Mouse (Mus musculus) testis, adult 2 months (tissue): ENCODE data around the gene Nfib. TPM values are rescaled to one million over a fixed set of nuclear protein-coding genes. Genes with fewer than 3 reads are reported as not detected.

Experiments
- H3K27ac ChIP-seq: fragments of 200-500 bp; 2 replicates; pipeline ENCODE4 v1.5.1; 2012; ENCODE audit warnings: low read depth, low read length; ENCODE audit not compliant: control insufficient read depth, insufficient read depth
- H3K27me3 ChIP-seq: fragments of 200-500 bp; 2 replicates; pipeline ENCODE4 v1.6.1; 2012; ENCODE audit warnings: mild to moderate bottlenecking, low read length, moderate library complexity; ENCODE audit not compliant: control insufficient read depth, insufficient read depth
- H3K36me3 ChIP-seq: fragments of 200-500 bp; 2 replicates; pipeline ENCODE4 v1.6.1; 2012; ENCODE audit warnings: mild to moderate bottlenecking, low read length; ENCODE audit not compliant: control insufficient read depth, insufficient read depth
- H3K4me1 ChIP-seq: fragments of 200-500 bp; 2 replicates; pipeline ENCODE4 v1.6.1; 2012; ENCODE audit warnings: low read length; ENCODE audit not compliant: control insufficient read depth, insufficient read depth
- H3K4me3 ChIP-seq: fragments of 200-500 bp; 2 replicates; pipeline ENCODE4 v1.5.1; 2012; ENCODE audit warnings: low read depth, mild to moderate bottlenecking, low read length, moderate library complexity, mixed read lengths; ENCODE audit not compliant: control insufficient read depth
- CTCF ChIP-seq: fragments of 200-500 bp; IDR thresholded peaks from 2 replicates; pipeline ENCODE4 v1.5.1; 2012; ENCODE audit warnings: low read depth, mild to moderate bottlenecking, inconsistent platforms, low read length, moderate library complexity; ENCODE audit not compliant: control insufficient read depth, insufficient read depth, insufficient replicate concordance
- POLR2A ChIP-seq: fragments of 200-500 bp; IDR thresholded peaks from 2 replicates; pipeline ENCODE4 v1.6.1; 2012; ENCODE audit warnings: low read depth, mild to moderate bottlenecking, inconsistent platforms, low read length, moderate library complexity; ENCODE audit not compliant: control insufficient read depth
- polyA plus RNA-seq: library from polyadenylated mRNA; depleted of rRNA; stranded (reverse); fragments of >200 nt; gene quantifications from 2 replicates; pipeline ENCODE4 v1.2.3, GENCODE M21; 2012

Gene Nfib
- polyA plus RNA-seq, 1 experiment = 1.2 TPM

- no peaks in the 10 kb centered on the region for H3K36me3 ChIP-seq
- TF ChIP-seq POLR2A (no peak), CTCF (no peak)
- no peaks in the 10 kb centered on the region for H3K4me1 ChIP-seq
- H3K27ac ChIP-seq = no peak overlapping the region
- no peak overlapping the region for H3K4me3 ChIP-seq
- no peaks in the 10 kb centered on the region for H3K27me3 ChIP-seq
Observed at GRCm38 (mm10) chr4:82443441-82443840, 262.1 kb downstream of the Nfib start.

GRCm38 (mm10) chr4:82443003-82443402 is 262.5 kb downstream of the Nfib start:
- TF ChIP-seq POLR2A = no peak
- no peak for TF ChIP-seq CTCF
- Histone ChIP-seq H3K4me1 (no peaks in the 10 kb centered on the region), H3K27me3 (no peaks in the 10 kb centered on the region), H3K27ac (no peak overlapping the region), H3K36me3 (no peaks in the 10 kb centered on the region), H3K4me3 (no peak overlapping the region)

GRCm38 (mm10) chr4:82440606-82441005 is 264.9 kb downstream of the Nfib start:
- no peaks in the 10 kb centered on the region for H3K27me3 ChIP-seq
- no peaks in the 10 kb centered on the region for H3K4me1 ChIP-seq
- H3K4me3 ChIP-seq = no peak overlapping the region
- H3K36me3 ChIP-seq = no peaks in the 10 kb centered on the region
- TF ChIP-seq POLR2A = no peak
- TF ChIP-seq CTCF = no peak
- H3K27ac ChIP-seq = no peak overlapping the region

GRCm38 (mm10) chr4:82439813-82440212 is 265.7 kb downstream of the Nfib start:
- Histone ChIP-seq H3K36me3 (no peaks in the 10 kb centered on the region), H3K27ac (no peak overlapping the region), H3K4me3 (no peak overlapping the region), H3K27me3 (no peaks in the 10 kb centered on the region), H3K4me1 (no peaks in the 10 kb centered on the region)
- no peak for TF ChIP-seq CTCF
- TF ChIP-seq POLR2A = no peak

GRCm38 (mm10) chr4:82438631-82439030 is 266.9 kb downstream of the Nfib start:
- Histone ChIP-seq H3K4me3 (no peak overlapping the region), H3K27ac (no peak overlapping the region), H3K4me1 (no peaks in the 10 kb centered on the region), H3K27me3 (no peaks in the 10 kb centered on the region), H3K36me3 (no peaks in the 10 kb centered on the region)
- no peak for TF ChIP-seq POLR2A
- TF ChIP-seq CTCF = no peak

- Histone ChIP-seq H3K4me3 (no peak overlapping the region), H3K4me1 (no peaks in the 10 kb centered on the region), H3K27me3 (no peaks in the 10 kb centered on the region), H3K36me3 (no peaks in the 10 kb centered on the region), H3K27ac (no peak overlapping the region)
- TF ChIP-seq POLR2A = no peak
- TF ChIP-seq CTCF = no peak
Observed at GRCm38 (mm10) chr4:82437533-82438318, 267.8 kb downstream of the Nfib start.

DNA sequence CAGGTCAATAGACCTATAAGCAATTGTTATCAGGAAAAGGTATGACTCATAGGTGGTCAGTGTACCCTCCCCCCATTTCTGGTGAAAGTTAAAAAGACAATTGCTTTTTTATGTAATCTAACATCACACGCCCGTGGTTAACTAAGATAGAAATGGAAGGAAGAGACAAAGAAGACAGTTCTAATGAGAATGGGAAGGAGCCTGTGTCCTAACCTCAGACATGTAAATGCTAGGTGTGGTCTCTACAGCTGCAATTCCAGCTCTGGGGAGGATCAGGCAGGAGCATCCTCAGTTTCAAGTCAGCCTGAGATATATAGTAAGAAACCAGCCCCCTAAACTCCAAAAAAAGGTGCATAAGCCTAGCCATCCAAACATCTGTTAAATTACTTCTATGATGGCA is 268.9 kb downstream of the Nfib start:
- TF ChIP-seq POLR2A (no peak), CTCF (no peak)
- H3K27ac ChIP-seq = no peak overlapping the region
- no peaks in the 10 kb centered on the region for H3K4me1 ChIP-seq
- no peaks in the 10 kb centered on the region for H3K27me3 ChIP-seq
- H3K4me3 ChIP-seq = no peak overlapping the region
- H3K36me3 ChIP-seq = no peaks in the 10 kb centered on the region

DNA sequence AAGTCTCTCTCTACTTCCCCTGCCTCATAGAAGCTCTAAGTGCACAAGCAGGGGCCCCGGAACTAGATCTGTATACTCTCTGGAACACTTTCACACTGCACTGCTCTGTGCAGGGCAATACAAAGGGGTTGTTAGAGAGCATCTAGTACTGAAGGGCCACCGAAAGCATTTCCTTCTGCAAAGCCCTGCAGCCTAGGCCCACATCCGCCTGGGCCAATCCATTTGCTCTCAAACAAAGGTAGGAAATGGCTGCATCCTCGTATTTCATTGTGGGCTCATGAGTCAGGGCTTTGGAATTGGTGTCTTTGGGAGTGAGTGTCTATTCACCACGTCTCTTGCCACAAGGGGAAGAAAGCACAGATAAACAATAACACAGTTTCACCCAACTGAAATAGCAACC is 269.8 kb downstream of the Nfib start:
- no peaks in the 10 kb centered on the region for H3K27me3 ChIP-seq
- no peaks in the 10 kb centered on the region for H3K36me3 ChIP-seq
- no peak overlapping the region for H3K27ac ChIP-seq
- no peaks in the 10 kb centered on the region for H3K4me1 ChIP-seq
- TF ChIP-seq CTCF (no peak), POLR2A (no peak)
- no peak overlapping the region for H3K4me3 ChIP-seq
